Mouse (Mus musculus) kidney, embryonic 15.5 days (tissue): ENCODE measurements at regions not wholly inside any gene's neighbourhood (a gene's known extent, or its start where the extent isn't known, plus 50 kb on each side); places are given as distances from the start of the nearest gene placed in this dataset.
"Not testable (repeated sequence)": the region's sequence is repeated elsewhere in the genome, so short reads cannot be mapped to it uniquely, and the experiment has no call there.

ENCODE experiments used
- ATAC-seq: fragments of 200-750 bp; cut with Nextera tagmentation; replicated peaks from 2 replicates; pipeline ENCODE4 v1.8.0; 2017; ENCODE audit warnings: moderate TSS enrichment; ENCODE audit not compliant: low FRiP score
- H3K27ac ChIP-seq: fragments of 300-500 bp; sonication (generic); 2 replicates; pipeline ENCODE4 v1.5.1; 2015; ENCODE audit warnings: mild to moderate bottlenecking, inconsistent platforms
- H3K27me3 ChIP-seq: fragments of 300-500 bp; sonication (generic); 2 replicates; pipeline ENCODE4 v1.6.1; 2015; ENCODE audit warnings: inconsistent platforms
- H3K36me3 ChIP-seq: fragments of 300-500 bp; sonication (generic); 2 replicates; pipeline ENCODE4 v1.6.1; 2015; ENCODE audit warnings: inconsistent platforms
- H3K4me1 ChIP-seq: fragments of 300-500 bp; sonication (generic); 2 replicates; pipeline ENCODE4 v1.6.1; 2015; ENCODE audit warnings: inconsistent platforms
- H3K4me2 ChIP-seq: fragments of 300-500 bp; sonication (generic); 2 replicates; pipeline ENCODE4 v1.6.1; 2015; ENCODE audit warnings: moderate library complexity, mild to moderate bottlenecking, inconsistent platforms
- H3K4me3 ChIP-seq: fragments of 300-500 bp; sonication (generic); replicated peaks from 2 replicates; pipeline ENCODE4 v1.5.1; 2015; ENCODE audit warnings: mild to moderate bottlenecking, inconsistent platforms
- H3K9ac ChIP-seq: fragments of 300-500 bp; sonication (generic); 2 replicates; pipeline ENCODE4 v1.6.1; 2015; ENCODE audit warnings: mild to moderate bottlenecking, inconsistent platforms
- H3K9me3 ChIP-seq: fragments of 300-500 bp; sonication (generic); replicated peaks from 2 replicates; pipeline ENCODE4 v1.6.1; 2016; ENCODE audit warnings: inconsistent platforms
- WGBS: fragments of 180-500 bp; shearing (Covaris S2); methylation state at CpG from one replicate; pipeline ENCODE4 v1.1.7; 2015; ENCODE audit warnings: mixed read lengths; 5-methylcytosine and 5-hydroxymethylcytosine counted together

DNA sequence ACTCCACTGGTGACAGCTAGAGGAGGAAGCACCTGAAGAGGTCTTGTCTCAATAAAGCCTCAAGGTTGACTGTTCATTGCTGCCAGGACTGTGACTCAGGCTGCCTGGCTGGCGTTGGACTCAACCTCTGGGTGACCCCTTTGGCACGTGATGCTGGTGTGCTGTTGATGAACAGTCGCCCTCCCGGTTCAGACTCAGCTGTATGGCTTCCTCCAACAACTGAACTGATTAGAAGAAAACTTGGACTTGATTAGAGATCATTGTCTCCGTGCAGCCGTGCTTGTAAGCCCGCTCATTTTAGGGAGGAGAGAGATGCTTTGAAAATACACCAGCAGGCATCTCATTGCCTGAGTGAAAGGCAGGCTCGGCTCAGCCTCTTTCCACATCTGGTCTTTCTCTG, 103.2 kb upstream of the Nxpe4 start:
- 38% methylated on average over 8 of the region's 8 CpGs for WGBS
- no peaks in the 10 kb centered on the region for H3K27me3 ChIP-seq
- H3K4me2 ChIP-seq, result no peak overlapping the region
- no peak overlapping the region for H3K4me3 ChIP-seq
- H3K9ac ChIP-seq, result no peak overlapping the region
- no peaks in the 10 kb centered on the region for H3K9me3 ChIP-seq
- H3K36me3 ChIP-seq, result no peaks in the 10 kb centered on the region
- H3K27ac ChIP-seq, result no peak overlapping the region
- peaks cover 29% of the 10 kb centered on the region for H3K4me1 ChIP-seq
- ATAC-seq, result no peak

DNA sequence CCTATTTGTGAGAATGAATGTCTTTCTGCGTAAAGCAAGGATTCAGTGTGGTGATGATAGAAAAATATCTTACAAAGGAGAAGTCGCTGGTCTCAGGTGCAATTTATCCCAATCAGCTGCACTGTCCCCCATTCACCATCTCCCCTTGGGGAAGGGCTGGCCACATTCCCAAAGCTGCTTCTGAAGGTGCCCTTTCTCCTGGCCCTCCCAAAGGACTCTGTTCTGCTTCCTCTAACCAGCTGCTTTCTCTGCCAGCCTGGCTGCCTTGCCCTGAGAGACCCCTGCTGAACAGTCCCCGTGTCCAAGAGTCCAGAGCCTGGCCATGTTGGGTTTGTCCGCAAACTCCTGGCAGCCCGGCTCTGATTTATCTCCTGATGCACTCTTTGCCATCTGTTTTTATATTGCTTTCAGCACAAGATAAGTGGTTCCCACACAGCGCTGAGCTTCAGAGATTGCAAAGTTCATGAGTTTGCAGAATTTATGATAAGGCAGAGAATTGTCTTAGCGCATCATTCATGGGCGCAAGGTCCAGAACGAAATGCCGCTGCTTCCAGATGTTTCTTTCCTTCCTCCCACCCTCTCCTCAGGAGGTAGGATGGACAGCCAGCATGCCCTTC, 102.2 kb upstream of the Nxpe4 start:
- no peak for ATAC-seq
- no peak overlapping the region for H3K4me3 ChIP-seq
- no peak overlapping the region for H3K9ac ChIP-seq
- 81% methylated on average over 10 of the region's 10 CpGs for WGBS
- H3K27ac ChIP-seq, result no peak overlapping the region
- H3K27me3 ChIP-seq, result no peaks in the 10 kb centered on the region
- no peaks in the 10 kb centered on the region for H3K9me3 ChIP-seq
- H3K36me3 ChIP-seq, result no peaks in the 10 kb centered on the region
- no peak overlapping the region for H3K4me2 ChIP-seq
- peaks cover 20% of the 10 kb centered on the region for H3K4me1 ChIP-seq

DNA sequence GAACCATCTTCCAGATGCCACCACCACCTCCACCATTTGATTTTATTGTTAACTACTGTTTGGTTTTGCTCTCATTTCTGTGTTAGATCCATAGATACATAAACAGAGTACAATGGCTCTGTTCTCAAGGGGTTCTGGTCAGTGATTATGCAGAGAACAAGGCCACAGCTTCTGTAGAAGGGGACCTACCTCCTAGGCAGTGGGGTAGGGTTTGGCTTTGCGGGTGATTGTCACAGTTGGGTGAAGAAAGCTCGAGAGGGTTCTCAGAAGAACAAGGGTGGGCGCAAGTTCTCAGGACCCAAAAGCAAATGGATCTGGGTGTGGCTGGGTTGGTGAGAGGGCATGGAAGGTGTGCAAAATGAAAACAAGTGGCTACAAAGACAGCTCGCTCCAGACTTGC, 100.8 kb upstream of the Nxpe4 start:
- ATAC-seq, result no peak
- Histone ChIP-seq H3K4me1 (peaks cover 10% of the 10 kb centered on the region), H3K9me3 (no peaks in the 10 kb centered on the region), H3K36me3 (no peaks in the 10 kb centered on the region), H3K9ac (no peak overlapping the region), H3K4me2 (no peak overlapping the region), H3K27ac (no peak overlapping the region), H3K27me3 (no peaks in the 10 kb centered on the region), H3K4me3 (no peak overlapping the region)
- 94% methylated on average over 4 of the region's 4 CpGs for WGBS

DNA sequence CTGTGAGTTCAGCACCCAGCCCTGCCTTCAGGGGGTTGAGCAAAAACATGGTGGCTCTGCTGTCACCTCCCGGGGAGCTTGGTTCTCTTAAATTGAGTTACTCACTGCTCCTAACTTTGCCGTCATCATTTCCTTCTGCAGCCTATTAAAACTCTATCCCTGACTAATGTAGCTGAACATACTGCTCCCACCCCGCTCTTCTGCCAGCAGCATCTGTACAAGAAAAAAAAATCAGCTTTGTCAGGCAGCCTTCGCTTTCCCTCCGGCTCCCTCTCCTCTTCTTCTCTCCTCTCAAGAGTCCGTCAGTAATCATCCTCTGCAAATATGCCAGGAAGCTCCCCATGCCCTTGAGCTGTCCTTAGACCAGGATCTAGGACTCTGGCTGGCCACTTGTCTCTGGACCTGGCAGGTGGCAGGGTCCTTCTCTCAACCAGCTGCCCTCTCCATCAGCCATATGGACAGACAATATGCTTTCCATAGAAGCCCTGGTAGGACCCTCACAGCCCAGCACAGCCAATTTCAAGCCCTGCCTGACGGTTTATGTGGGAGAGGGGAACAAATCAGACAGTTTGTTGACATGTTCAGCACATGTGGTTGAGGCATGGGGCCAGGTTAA, 95.0 kb upstream of the Nxpe4 start:
- no peaks in the 10 kb centered on the region for H3K27me3 ChIP-seq
- H3K4me2 ChIP-seq, result no peak overlapping the region
- no peak for ATAC-seq

DNA sequence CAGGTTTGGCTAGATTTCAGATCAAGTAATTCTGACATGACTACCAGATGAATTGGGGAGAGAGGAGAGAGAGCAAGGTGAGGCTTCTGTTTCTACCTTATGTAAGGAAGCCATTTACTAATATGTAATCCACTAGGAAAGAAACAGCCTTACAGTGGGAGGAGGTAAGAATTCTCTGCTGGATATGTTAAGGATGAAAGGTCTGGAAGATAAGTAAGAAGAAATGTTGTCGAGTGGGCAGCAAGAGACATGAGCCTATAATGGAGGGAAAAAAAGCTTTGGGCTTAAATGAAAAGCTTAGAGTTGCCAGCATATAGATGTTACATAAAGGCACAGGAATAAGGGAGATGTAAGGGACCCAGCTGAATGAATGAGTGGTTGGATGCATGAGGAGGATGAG, 89.2 kb upstream of the Nxpe4 start:
- Histone ChIP-seq H3K27me3 (no peaks in the 10 kb centered on the region), H3K4me1 (no peaks in the 10 kb centered on the region), H3K36me3 (no peaks in the 10 kb centered on the region), H3K9me3 (no peaks in the 10 kb centered on the region), H3K4me2 (no peak overlapping the region), H3K4me3 (no peak overlapping the region), H3K9ac (no peak overlapping the region), H3K27ac (no peak overlapping the region)
- ATAC-seq, result no peak
- 77% methylated on average over 1 of the region's 1 CpGs for whole genome bisulfite sequencing

More for the DNA sequence above, 95.0 kb upstream of the Nxpe4 start:
- 73% methylated on average over 7 of the region's 7 CpGs for WGBS
- H3K9ac ChIP-seq, result no peak overlapping the region
- H3K4me3 ChIP-seq, result no peak overlapping the region
- H3K4me1 ChIP-seq, result 0 out of 2 replicates have a peak, but pooled peaks cover 4% of the 10 kb centered on the region
- no peak overlapping the region for H3K27ac ChIP-seq
- no peaks in the 10 kb centered on the region for H3K36me3 ChIP-seq
- no peaks in the 10 kb centered on the region for H3K9me3 ChIP-seq

DNA sequence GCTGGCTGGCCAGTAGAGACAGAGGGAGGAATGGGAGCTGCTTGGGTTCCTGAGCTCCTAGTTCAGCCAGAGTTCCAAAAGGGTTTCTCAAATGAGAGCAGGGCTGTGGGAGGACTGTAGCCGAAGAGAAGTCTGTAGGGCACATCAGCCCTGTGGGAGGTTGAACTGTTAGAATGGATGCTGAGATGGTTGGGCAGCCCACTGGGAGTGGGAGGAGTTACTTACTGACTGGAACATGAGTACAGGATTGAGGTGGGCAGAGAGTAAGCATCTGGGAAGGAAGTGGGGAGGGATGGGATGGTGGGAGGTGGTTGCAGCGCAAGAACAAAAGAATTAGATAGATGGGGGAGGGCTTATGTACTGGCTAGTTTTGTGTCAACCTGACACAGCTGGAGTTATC, 88.7 kb upstream of the Nxpe4 start:
- Histone ChIP-seq H3K27ac (no peak overlapping the region), H3K9me3 (no peaks in the 10 kb centered on the region), H3K36me3 (no peaks in the 10 kb centered on the region), H3K9ac (no peak overlapping the region), H3K4me3 (no peak overlapping the region), H3K4me2 (no peak overlapping the region), H3K4me1 (no peaks in the 10 kb centered on the region), H3K27me3 (no peaks in the 10 kb centered on the region)
- no peak for ATAC-seq
- 65% methylated on average over 2 of the region's 2 CpGs for WGBS

DNA sequence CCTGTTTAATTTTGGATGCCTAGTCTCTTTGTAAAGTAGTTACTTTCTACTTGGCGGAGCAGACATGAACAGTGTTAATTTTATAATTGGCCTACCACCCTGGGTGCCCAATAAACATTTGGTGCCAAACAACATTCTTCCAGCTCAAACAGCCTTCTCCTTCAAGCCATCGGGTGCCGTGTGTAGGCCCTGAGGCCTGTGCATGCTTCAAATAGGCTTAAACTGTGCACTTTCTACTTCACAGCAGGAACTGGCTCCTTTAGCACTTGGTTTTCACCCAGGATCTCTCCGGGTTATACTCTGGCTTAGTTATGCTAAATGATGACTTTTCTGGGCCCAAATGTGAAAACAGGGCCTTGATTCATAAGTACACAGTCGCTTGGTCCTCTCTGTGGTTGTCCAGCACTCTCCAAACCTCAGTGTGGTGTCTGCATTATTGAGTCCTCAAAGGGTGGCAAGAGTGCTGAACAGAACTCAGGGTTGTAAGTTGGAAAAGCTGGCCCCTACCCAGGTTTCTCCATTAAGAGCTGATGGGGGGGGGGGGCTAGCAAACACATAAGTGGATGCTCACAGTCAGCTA, 86.1 kb upstream of the Nxpe4 start:
- Histone ChIP-seq H3K27ac (no peak overlapping the region), H3K4me2 (no peak overlapping the region), H3K9ac (no peak overlapping the region), H3K36me3 (no peaks in the 10 kb centered on the region), H3K4me3 (no peak overlapping the region), H3K4me1 (no peaks in the 10 kb centered on the region), H3K9me3 (no peaks in the 10 kb centered on the region), H3K27me3 (no peaks in the 10 kb centered on the region)
- ATAC-seq, result no peak
- 84% methylated on average over 5 of the region's 5 CpGs for WGBS

DNA sequence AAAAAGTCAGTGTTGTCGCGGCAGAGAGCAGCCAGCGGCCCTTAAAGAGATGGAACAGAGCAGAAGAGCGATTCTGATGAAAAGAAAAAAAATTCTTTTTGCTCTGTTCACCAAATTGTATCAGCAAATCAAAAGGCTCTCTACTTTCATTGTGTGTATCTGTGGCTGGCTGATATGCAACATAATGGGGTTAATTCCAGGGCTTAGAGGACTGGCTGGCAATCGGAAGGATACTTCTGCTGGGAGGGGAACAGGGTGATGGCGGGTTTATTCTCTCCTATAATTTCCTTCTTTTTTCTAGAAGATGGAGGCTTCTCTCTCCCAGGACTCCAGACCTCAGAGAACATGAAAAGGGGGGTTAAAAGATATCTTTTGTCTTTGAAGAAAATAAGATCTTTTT, 79.4 kb upstream of the Nxpe4 start:
- Histone ChIP-seq H3K9me3 (no peaks in the 10 kb centered on the region), H3K4me2 (no peak overlapping the region), H3K27ac (no peak overlapping the region), H3K27me3 (no peaks in the 10 kb centered on the region), H3K9ac (no peak overlapping the region), H3K4me1 (no peaks in the 10 kb centered on the region), H3K4me3 (no peak overlapping the region), H3K36me3 (no peaks in the 10 kb centered on the region)
- WGBS, result 73% methylated on average over 6 of the region's 6 CpGs
- ATAC-seq, result no peak

DNA sequence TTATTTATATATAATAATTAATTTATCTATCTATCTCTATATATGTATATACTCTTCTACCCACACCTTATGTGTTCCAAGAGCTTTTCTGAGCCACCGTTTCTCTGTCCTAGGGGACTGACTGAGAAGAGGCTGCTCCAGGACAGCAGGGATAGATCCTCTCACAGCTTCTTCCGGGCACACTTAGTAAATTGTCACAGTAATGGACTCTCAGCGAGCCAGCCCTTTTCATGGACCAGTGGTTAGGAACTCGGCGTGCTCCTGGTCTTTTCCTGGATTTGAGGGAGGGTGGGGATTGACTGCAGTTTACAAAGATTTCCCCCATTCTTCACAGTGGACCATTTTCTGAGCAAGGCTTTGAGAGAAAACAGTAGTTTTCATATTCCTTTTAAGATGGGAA, 77.6 kb upstream of the Nxpe4 start:
- not testable (repeated sequence) for ATAC-seq

DNA sequence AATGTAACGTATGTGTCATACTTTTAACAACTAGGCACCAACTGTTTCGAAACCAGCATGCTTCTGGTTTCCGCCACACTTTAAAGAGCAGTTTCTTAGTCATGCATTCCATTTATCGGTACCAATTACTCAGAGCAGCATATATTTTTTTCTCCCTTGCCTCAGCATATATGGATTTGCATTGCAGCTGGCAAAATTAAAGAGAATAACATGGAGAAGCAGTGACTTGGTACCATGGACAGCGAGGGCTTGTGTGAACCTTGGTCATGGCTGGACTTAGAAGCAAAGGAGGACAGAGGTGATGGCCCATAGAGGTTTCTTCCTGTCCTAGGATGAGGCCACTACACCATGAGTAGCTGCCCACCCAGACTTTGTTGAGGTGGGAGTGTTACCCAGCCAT, 72.2 kb upstream of the Nxpe4 start:
- WGBS, result 91% methylated on average over 5 of the region's 5 CpGs
- no peaks in the 10 kb centered on the region for H3K36me3 ChIP-seq
- no peak overlapping the region for H3K4me2 ChIP-seq
- ATAC-seq, result no peak
- no peak overlapping the region for H3K27ac ChIP-seq
- no peak overlapping the region for H3K9ac ChIP-seq
- H3K9me3 ChIP-seq, result no peaks in the 10 kb centered on the region
- H3K4me1 ChIP-seq, result no peaks in the 10 kb centered on the region
- no peak overlapping the region for H3K4me3 ChIP-seq
- H3K27me3 ChIP-seq, result no peaks in the 10 kb centered on the region

More for the DNA sequence above, 77.6 kb upstream of the Nxpe4 start:
- not testable (repeated sequence) for H3K4me1 ChIP-seq, H3K4me3 ChIP-seq, H3K27me3 ChIP-seq, H3K9ac ChIP-seq, H3K27ac ChIP-seq, H3K36me3 ChIP-seq, H3K4me2 ChIP-seq, H3K9me3 ChIP-seq
- WGBS, result 38% methylated on average over 5 of the region's 5 CpGs

DNA sequence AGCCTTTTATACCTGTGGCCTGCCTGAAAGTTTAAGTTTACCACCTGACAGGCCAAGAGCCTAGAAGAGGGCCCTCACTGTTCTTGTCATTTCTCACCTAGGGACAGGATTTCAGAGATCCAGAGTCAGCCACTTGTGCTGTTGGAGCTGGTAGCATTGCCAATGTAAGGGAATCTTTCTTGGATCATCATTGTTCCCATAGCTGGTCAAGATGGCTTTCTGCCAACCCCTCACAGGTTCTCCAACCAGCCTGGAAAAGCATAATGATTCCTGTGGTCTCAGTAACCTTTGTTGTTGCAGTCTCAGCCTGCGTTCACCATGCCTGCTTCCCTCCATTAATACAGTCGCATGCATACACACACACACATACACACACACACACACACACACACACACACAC, 67.1 kb upstream of the Nxpe4 start:
- Histone ChIP-seq H3K27ac (no peak overlapping the region), H3K4me2 (no peak overlapping the region), H3K4me3 (no peak overlapping the region), H3K4me1 (no peaks in the 10 kb centered on the region), H3K9me3 (no peaks in the 10 kb centered on the region), H3K9ac (no peak overlapping the region), H3K36me3 (no peaks in the 10 kb centered on the region), H3K27me3 (no peaks in the 10 kb centered on the region)
- no peak for ATAC-seq
- 86% methylated on average over 2 of the region's 2 CpGs for whole genome bisulfite sequencing

DNA sequence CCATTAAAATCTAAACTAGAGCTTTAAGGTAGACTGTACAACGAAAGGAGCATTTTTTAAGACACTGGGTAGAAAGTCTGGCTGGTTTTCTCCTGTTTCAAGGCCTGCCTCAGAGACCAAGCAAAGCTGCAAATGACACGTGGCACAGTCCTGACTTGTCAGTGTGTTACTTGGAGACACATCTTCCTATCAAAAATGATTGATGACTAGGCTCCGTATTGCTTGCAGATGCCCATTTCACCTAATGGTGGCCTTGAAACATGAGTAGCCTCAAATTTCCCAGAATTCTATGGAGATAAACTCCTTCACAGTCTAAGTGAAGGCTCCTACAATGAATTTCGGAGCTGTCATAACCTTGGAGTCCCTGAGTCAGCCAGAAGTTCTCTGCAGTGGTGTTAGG, 62.0 kb upstream of the Nxpe4 start:
- WGBS, result 48% methylated on average over 4 of the region's 4 CpGs
- Histone ChIP-seq H3K4me3 (no peak overlapping the region), H3K4me1 (no peaks in the 10 kb centered on the region), H3K36me3 (no peaks in the 10 kb centered on the region), H3K9ac (no peak overlapping the region), H3K27ac (no peak overlapping the region), H3K9me3 (no peaks in the 10 kb centered on the region), H3K4me2 (no peak overlapping the region), H3K27me3 (no peaks in the 10 kb centered on the region)
- ATAC-seq, result no peak
